25 mouse cellular contexts compared by ENCODE assay signal in genomic region chr6:57551211-57551796, GRCm38 (mm10). TPM values are rescaled to one million over a fixed set of nuclear protein-coding genes. Genes with fewer than 3 reads are reported as not detected.
DNase-seq lines count a peak whose midpoint lies in the region; ATAC-seq and TF ChIP-seq lines count a peak whose summit lies in the region.
"Had no signal": no experiment of that assay in that cellular context is flagged by ENCODE, and none has a peak within 500 bp of the region (broad histone marks: within the 10 kb centered on the region; RNA-seq: fewer than 3 reads in every experiment).

No protein-coding gene starts in this region.

- TF ChIP-seq CTCF in Patski (IDR thresholded peaks at IDR 0.05): no peak
- no peak for TF ChIP-seq CTCF in small intestine, adult 2 months (IDR thresholded peaks at IDR 0.05; ENCODE audit: extremely low read depth, insufficient read length, insufficient replicate concordance, low read depth, low read length)

- H3K4me3 ChIP-seq in small intestine, adult 2 months (ENCODE audit: low read depth, low read length): no peak overlapping the region
- no peak overlapping the region for H3K4me3 ChIP-seq in hindbrain, embryonic 12.5 days
- H3K4me3 ChIP-seq: embryonic facial prominence, embryonic 13.5 days; embryonic facial prominence, embryonic 15.5 days; erythroblast, embryonic 14.5 days; forebrain, embryonic 10.5 days; forebrain, embryonic 12.5 days had no signal

- no peaks in the 10 kb centered on the region for H3K27me3 ChIP-seq in Patski
- H3K27me3 ChIP-seq in small intestine, adult 2 months (ENCODE audit: control insufficient read depth, insufficient read depth, low read length): no peaks in the 10 kb centered on the region
- no peaks in the 10 kb centered on the region for H3K27me3 ChIP-seq in hindbrain, embryonic 12.5 days
- H3K27me3 ChIP-seq: CH12.LX; embryonic facial prominence, embryonic 13.5 days; embryonic facial prominence, embryonic 15.5 days; forebrain, embryonic 12.5 days had no signal

- in situ Hi-C loops in Patski (cut with MboI; ENCODE audit: low pct_unique_long_range_greater_than_20kb): no loop called here

- H3K36me3 ChIP-seq in small intestine, adult 2 months (ENCODE audit: control insufficient read depth, insufficient read depth, low read length): no peaks in the 10 kb centered on the region
- H3K36me3 ChIP-seq in hindbrain, embryonic 12.5 days: no peaks in the 10 kb centered on the region
- H3K36me3 ChIP-seq: embryonic facial prominence, embryonic 13.5 days; embryonic facial prominence, embryonic 15.5 days; forebrain, embryonic 10.5 days; forebrain, embryonic 12.5 days; G1E had no signal

- ATAC-seq in Patski: peak; percentile 87
- ATAC-seq in hindbrain, embryonic 12.5 days (ENCODE audit: low FRiP score): no peak
- ATAC-seq: activated CD4-positive, CD25-positive, alpha-beta regulatory T cell, adult 4 months; CD4-positive, CD25-positive, alpha-beta regulatory T cell, adult 4 months; forebrain, embryonic 14.5 days; forebrain, embryonic 16.5 days had no signal

- peaks cover 4% of the 10 kb centered on the region; the same call in 1 of the 2 replicates for H3K4me1 ChIP-seq in small intestine, adult 2 months (ENCODE audit: control insufficient read depth, insufficient read depth, insufficient read length, low read length)
- no peaks in the 10 kb centered on the region for H3K4me1 ChIP-seq in hindbrain, embryonic 12.5 days
- H3K4me1 ChIP-seq: embryonic facial prominence, embryonic 13.5 days; embryonic facial prominence, embryonic 15.5 days; forebrain, embryonic 10.5 days; forebrain, embryonic 12.5 days had no signal

- no peak for TF ChIP-seq POLR2A in small intestine, adult 2 months (IDR thresholded peaks at IDR 0.05; ENCODE audit: low read depth, low read length)

- no peaks in the 10 kb centered on the region for H3K9me3 ChIP-seq in hindbrain, embryonic 12.5 days (replicated peaks)
- H3K9me3 ChIP-seq: embryonic facial prominence, embryonic 13.5 days; embryonic facial prominence, embryonic 15.5 days; forebrain, embryonic 10.5 days; forebrain, embryonic 12.5 days; G1E had no signal

- POLR2A ChIA-PET in Patski (lab: Charles Lee): interaction anchor here (0.7 kb wide), 1 partner anchor 1807 kb away, joined by 6 read pairs; no protein-coding TSS in a partner anchor

- 14% methylated on average over 3 of the region's 3 CpGs for WGBS in small intestine, adult 2 months
- WGBS in hindbrain, embryonic 12.5 days: 89% methylated on average over 3 of the region's 3 CpGs

- DNase-seq in 3T3-L1 (ENCODE audit: low read depth, low spot score) (peak; percentile 50), Patski (ENCODE audit: low read depth, low spot score) (peak; percentile 60)
- DNase-seq in embryo, embryonic 9.5 days (ENCODE audit: extremely low spot score): no peak
- DNase-seq: adrenal gland, adult 8-10 months; adrenal gland, postnatal 14 days; adrenal gland, postnatal 36 days; B cell, adult 2 months; cerebellum, adult 11-12 months; cerebellum, adult 2 months; cerebellum, adult 9-10 months; cerebellum, postnatal 10 days; cerebellum, postnatal 25 days had no signal

- H3K4me2 ChIP-seq in hindbrain, embryonic 12.5 days (replicated peaks): no peak overlapping the region
- H3K4me2 ChIP-seq: embryonic facial prominence, embryonic 13.5 days; embryonic facial prominence, embryonic 15.5 days; forebrain, embryonic 12.5 days had no signal

- no peak overlapping the region for H3K9ac ChIP-seq in hindbrain, embryonic 12.5 days
- H3K9ac ChIP-seq: embryonic facial prominence, embryonic 13.5 days; embryonic facial prominence, embryonic 15.5 days; forebrain, embryonic 12.5 days had no signal

- H3K27ac ChIP-seq in small intestine, adult 2 months (ENCODE audit: insufficient read depth, low read depth, low read length): peak overlapping the region; percentile 37; the same call in 1 of the 2 replicates
- H3K27ac ChIP-seq in hindbrain, embryonic 12.5 days: no peak overlapping the region
- H3K27ac ChIP-seq: embryonic facial prominence, embryonic 13.5 days; embryonic facial prominence, embryonic 15.5 days; forebrain, embryonic 10.5 days; forebrain, embryonic 12.5 days had no signal

- CTCF ChIA-PET in Patski (lab: Charles Lee): interaction anchor here (1.2 kb wide), 1 partner anchor 19 kb away, joined by 3 read pairs; no protein-coding TSS in a partner anchor

RNA-seq across cellular contexts. Expression of gene Ppm1k, which starts 16.0 kb away (rescaled TPM):
- 8.9 TPM for polyA plus RNA-seq in Patski (2021)
- polyA plus RNA-seq in small intestine, adult 2 months (2012; rRNA removed): 0.22 and 0.53 TPM in 2 replicates
- 7.3 and 7.4 TPM in 2 replicates for polyA plus RNA-seq in hindbrain, embryonic 12.5 days (2016; fragmentation: Nextera tagmentation; extraction: Ambion mirVana)
- polyA plus RNA-seq: erythroblast, embryonic 14.5 days had no signal

RNA-seq across cellular contexts. Expression of gene Herc6, which starts 29.5 kb away (rescaled TPM):
- 13.5 TPM for polyA plus RNA-seq in Patski (2021)
- 1.7 and 13.8 TPM in 2 replicates for polyA plus RNA-seq in small intestine, adult 2 months (2012; rRNA removed)
- polyA plus RNA-seq in hindbrain, embryonic 12.5 days (2016; fragmentation: Nextera tagmentation; extraction: Ambion mirVana): 1.3 and 1.9 TPM in 2 replicates
- polyA plus RNA-seq: G1E had no signal
